Mouse (Mus musculus) C2C12 (cell line): ENCODE results near the gene Phf21a.

Experiments
- CTCF ChIP-seq: IDR thresholded peaks from one replicate; pipeline ENCODE4 v1.5.1; 2011; ENCODE audit not compliant: control insufficient read depth, insufficient read depth, insufficient read length
- USF1 ChIP-seq: IDR thresholded peaks from one replicate; pipeline ENCODE4 v1.6.1; 2011; ENCODE audit warnings: low read depth, mild to moderate bottlenecking, control low read depth, moderate library complexity

GRCm38 (mm10) chr2:92085721-92086120 lies 7.2 kb upstream of the Phf21a start:
- TF ChIP-seq CTCF = no peak
- TF ChIP-seq USF1 = no peak
